Mouse (Mus musculus) C2C12 (cell line): ENCODE measurements around the gene Cd6. TPM values are rescaled to one million over a fixed set of nuclear protein-coding genes. Genes with fewer than 3 reads are reported as not detected.

Experiments used
- H3K27me3 ChIP-seq: one replicate; pipeline ENCODE4 v1.6.1; 2011; ENCODE audit not compliant: control insufficient read depth, insufficient read depth, insufficient read length
- H3K36me3 ChIP-seq: one replicate; pipeline ENCODE4 v1.6.1; 2011; ENCODE audit not compliant: control insufficient read depth, insufficient read depth
- H3K4me3 ChIP-seq: one replicate; pipeline ENCODE4 v1.5.1; 2011; ENCODE audit warnings: mild to moderate bottlenecking, control low read depth; ENCODE audit not compliant: poor library complexity, insufficient read depth, severe bottlenecking
- H3K79me2 ChIP-seq: one replicate; pipeline ENCODE4 v1.6.1; 2011; ENCODE audit not compliant: control insufficient read depth, insufficient read depth
- H3K79me3 ChIP-seq: one replicate; pipeline ENCODE4 v1.6.1; 2011; ENCODE audit warnings: low read depth, control low read depth
- H3ac ChIP-seq: one replicate; pipeline ENCODE3; 2011; ENCODE audit warnings: low read depth; ENCODE audit not compliant: control insufficient read depth, insufficient read length
- CEBPB ChIP-seq: IDR thresholded peaks from one replicate; pipeline ENCODE4 v1.6.1; 2011; ENCODE audit warnings: low read depth, mild to moderate bottlenecking, control low read depth, moderate library complexity
- CTCF ChIP-seq: IDR thresholded peaks from one replicate; pipeline ENCODE4 v1.5.1; 2011; ENCODE audit not compliant: control insufficient read depth, insufficient read depth, insufficient read length
- FOSL1 ChIP-seq: IDR thresholded peaks from one replicate; pipeline ENCODE4 v1.8.0; 2011; ENCODE audit warnings: mild to moderate bottlenecking, low read length; ENCODE audit not compliant: poor library complexity, insufficient read depth, severe bottlenecking
- MAX ChIP-seq: IDR thresholded peaks from one replicate; pipeline ENCODE4 v1.6.1; 2011; ENCODE audit warnings: mild to moderate bottlenecking, control low read depth
- MYOD1 ChIP-seq: IDR thresholded peaks from one replicate; pipeline ENCODE4 v1.6.1; 2011; ENCODE audit warnings: low read depth; ENCODE audit not compliant: control insufficient read depth, insufficient read length
- MYOG ChIP-seq: IDR thresholded peaks from one replicate; pipeline ENCODE4 v1.6.1; 2011; ENCODE audit not compliant: control insufficient read depth, insufficient read length; ENCODE audit errors: extremely low read depth
- USF1 ChIP-seq: IDR thresholded peaks from one replicate; pipeline ENCODE4 v1.6.1; 2011; ENCODE audit warnings: low read depth, mild to moderate bottlenecking, control low read depth, moderate library complexity
- polyA plus RNA-seq: library from polyadenylated mRNA; unstranded; fragments of >200 nt; fragmentation: generic; extraction: Trizol; gene quantifications from one replicate; pipeline ENCODE4 v1.2.1, GENCODE M21; 2012; ENCODE audit warnings: missing spikeins

Cd6 gene
- polyA plus RNA-seq, 1 experiment = 0.30 TPM

DNA sequence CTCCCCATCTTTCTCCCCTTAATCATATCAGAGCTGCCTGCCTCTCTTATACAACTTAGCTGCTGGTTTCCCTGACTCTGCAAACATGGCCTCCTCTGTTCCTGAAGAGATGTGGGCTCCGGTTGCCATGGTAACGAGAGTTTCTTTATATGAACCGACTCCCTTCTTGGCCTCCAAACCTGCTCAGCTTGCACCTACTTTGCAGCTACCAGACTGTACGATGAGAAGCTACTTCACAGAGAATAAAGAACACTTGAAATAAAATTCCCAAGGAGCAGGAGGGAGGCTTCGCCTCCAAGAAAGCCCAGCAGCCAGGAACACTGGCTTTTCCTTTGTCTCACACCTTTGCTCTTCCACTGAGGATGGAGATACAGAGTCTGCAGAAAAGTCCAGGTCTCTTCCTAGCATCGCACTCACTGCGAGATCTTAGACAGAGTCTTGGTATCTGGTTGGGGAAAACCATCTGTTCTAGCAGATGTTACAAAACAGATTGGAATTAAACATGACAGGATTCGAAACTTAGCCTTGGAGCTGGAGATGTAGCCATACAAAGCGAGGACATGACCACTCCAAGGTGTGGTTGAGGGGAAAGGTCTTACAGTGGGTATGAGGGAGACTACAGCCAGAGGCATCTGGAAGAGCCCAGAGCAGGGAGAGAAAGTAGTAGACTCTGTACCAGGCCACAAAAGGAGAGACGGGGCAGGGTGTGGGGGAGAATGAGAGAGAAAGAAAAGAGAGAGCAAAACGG, 20.3 kb downstream of the Cd6 start:
- Histone ChIP-seq H3ac (no peak overlapping the region), H3K27me3 (no peaks in the 10 kb centered on the region), H3K79me2 (no peaks in the 10 kb centered on the region), H3K36me3 (no peaks in the 10 kb centered on the region), H3K4me3 (no peak overlapping the region), H3K79me3 (no peaks in the 10 kb centered on the region)
- TF ChIP-seq MYOD1 = no peak
- TF ChIP-seq MAX = no peak
- no peak for TF ChIP-seq USF1
- TF ChIP-seq FOSL1 = no peak
- no peak for TF ChIP-seq CTCF
- no peak for TF ChIP-seq CEBPB
- TF ChIP-seq MYOG = no peak

DNA sequence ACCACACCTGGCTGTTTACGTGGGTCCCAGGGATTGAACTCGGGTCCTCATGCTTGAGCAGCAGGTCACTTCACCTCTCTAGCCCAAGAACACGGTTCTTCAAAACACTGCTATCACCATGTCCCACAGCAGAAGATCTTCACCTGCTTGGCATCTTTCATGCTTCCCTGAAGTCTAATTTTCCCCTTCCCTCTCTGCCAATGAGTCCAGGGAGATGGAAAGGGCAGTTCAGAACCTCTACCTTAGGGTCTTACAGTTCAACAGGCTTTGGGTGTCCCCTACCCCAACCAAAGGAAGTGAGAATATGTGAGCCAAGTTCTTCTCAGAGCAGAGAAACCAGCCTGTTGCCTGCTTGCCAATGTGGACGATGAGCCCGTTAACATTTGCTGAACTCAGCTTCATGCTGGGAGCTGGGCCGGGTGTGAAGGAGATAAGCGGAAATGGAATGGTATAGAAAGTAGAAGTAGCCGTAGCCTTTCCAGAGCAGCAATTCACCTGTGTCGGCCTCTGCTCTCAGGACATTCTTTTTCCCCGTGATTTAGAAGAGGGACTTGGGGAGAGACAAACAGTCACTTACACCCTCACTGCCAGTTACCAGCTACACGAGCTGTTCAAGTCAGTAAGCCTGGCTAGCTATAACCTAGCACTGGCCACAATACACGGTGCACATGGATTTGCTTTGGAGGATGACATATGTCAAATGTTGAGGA, 21.2 kb downstream of the Cd6 start:
- Histone ChIP-seq H3K27me3 (no peaks in the 10 kb centered on the region), H3K79me2 (no peaks in the 10 kb centered on the region), H3ac (no peak overlapping the region), H3K79me3 (no peaks in the 10 kb centered on the region), H3K36me3 (no peaks in the 10 kb centered on the region), H3K4me3 (no peak overlapping the region)
- TF ChIP-seq CEBPB = no peak
- TF ChIP-seq MYOD1 = no peak
- TF ChIP-seq CTCF = no peak
- TF ChIP-seq FOSL1 = no peak
- no peak for TF ChIP-seq MAX

DNA sequence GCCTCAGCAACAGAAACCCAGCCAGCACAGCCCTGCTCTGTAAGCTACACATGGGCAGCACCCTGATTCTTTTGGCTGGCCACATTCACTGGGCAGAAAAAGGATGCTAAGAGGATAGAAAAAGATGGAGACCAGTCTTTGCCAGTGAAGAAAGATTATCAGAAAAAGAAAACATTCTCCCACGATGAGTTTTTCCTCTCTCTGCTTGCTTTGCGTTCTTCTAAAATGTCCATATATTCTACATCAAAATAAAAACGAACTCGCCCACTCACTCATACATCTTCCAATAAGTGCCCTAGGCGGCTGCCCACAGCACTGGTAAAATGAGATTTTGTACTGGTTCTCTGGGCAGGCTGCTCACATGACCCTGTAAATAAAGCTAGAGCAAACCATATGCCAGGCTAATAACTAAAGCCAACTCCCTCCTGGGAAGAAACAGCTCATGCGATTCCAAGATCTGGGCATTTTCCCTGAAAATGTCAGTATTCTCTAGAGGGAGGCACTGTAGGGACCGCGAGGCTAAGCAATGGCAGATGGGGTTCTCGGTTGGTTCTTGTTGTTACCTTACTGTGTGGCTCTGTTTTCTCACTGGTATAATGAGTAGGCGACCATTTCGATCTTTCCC, 24.1 kb downstream of the Cd6 start:
- Histone ChIP-seq H3K79me3 (no peaks in the 10 kb centered on the region), H3K4me3 (no peak overlapping the region), H3K36me3 (no peaks in the 10 kb centered on the region), H3K27me3 (no peaks in the 10 kb centered on the region), H3K79me2 (no peaks in the 10 kb centered on the region), H3ac (no peak overlapping the region)
- TF ChIP-seq MYOD1 (no peak), CTCF (no peak), CEBPB (no peak), USF1 (no peak), MAX (no peak), MYOG (no peak), FOSL1 (no peak)

DNA sequence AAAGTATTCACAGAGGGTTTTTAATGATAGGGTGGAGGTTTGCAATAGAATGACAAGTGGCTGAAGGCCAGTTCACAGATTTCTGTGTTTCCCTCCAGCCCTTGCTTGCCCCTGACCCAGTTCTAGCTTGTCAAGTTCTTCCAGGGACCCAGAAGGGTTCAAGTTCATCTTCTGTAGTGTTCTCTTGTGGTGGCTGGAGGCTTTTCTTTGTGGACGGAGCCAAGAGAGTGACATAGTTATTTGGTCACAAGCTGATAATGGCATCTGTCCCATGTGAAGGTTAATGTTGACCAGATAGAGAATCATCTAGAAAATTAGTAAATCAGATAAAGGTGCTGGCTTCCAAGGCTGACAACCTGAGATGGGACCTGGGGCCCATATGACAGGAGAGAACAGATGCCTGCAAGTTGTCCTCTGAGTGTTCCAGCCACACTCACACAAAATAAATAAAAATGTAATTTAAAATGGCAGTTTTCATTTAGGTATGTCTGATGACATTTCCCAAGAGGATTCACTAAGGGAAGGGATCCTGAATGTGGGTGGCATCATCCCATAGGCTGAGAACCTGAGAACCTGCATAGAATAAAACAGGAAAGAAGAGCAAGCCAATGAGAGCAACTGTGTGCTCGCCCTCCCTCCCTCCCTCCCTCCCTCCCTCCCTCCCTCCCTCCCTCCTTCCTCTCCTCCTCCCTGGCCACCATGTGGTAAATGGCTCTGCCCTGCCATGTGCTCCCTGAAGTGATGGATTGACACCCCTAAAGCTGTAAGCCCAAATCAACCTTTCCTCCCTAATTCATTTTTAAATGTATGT, 24.8 kb downstream of the Cd6 start:
- Histone ChIP-seq H3K79me3 (no peaks in the 10 kb centered on the region), H3K27me3 (no peaks in the 10 kb centered on the region), H3K79me2 (no peaks in the 10 kb centered on the region), H3K4me3 (no peak overlapping the region), H3K36me3 (no peaks in the 10 kb centered on the region), H3ac (no peak overlapping the region)
- TF ChIP-seq MYOD1 (no peak), CTCF (no peak), CEBPB (no peak), USF1 (no peak), MYOG (no peak), MAX (no peak), FOSL1 (no peak)

DNA sequence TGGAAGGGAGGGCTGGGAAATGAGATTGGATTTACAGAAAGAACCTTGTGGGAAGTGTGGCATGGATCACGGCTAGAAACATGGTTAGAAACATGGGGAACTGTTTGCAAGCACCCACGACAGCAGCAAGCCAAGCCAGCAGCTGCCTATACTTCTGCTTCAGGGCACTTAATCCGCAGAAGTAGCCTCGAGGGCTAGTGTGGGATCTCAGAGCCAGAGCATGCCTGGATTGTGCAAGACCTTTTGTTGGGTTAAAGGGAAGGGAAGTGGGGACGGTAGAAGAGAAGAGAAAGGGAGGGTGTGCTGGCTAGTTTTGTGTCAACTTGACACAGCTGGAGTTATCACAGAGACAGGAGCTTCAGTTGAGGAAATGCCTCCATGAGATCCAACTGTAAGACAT, 26.1 kb downstream of the Cd6 start:
- no peaks in the 10 kb centered on the region for H3K79me3 ChIP-seq
- H3K4me3 ChIP-seq = no peak overlapping the region
- H3K36me3 ChIP-seq = no peaks in the 10 kb centered on the region
- no peaks in the 10 kb centered on the region for H3K79me2 ChIP-seq
- H3K27me3 ChIP-seq = no peaks in the 10 kb centered on the region
- no peak overlapping the region for H3ac ChIP-seq
- TF ChIP-seq MAX (no peak), CEBPB (peak; percentile 21)
